Mouse (Mus musculus): ENCODE results near the gene Nrxn1.

DNA sequence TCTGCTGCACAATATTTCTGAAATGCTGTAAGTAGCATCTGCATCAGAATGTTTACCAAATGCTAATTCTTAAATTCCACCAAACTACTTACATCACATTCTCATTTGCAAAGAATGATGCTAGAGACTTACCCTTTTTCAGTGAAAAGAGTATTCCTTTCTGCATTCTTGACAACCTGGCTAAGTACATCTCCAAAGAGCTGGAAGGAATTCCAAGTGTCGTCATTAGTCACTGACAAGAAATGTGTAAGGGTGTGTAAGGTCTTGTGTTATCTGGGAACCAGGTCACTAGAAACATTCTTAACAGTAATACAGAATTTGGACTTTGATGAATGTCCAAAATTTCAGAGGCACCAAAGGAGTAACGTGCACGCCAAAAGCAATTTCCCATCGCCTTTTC is 1102.2 kb downstream of the Nrxn1 start:
- no peak for TF ChIP-seq CTCF (IDR thresholded peaks at IDR 0.05; ENCODE audit: low read depth)
- TF ChIP-seq EP300 (optimal IDR thresholded peaks at IDR 0.05), result no peak
